Mouse (Mus musculus) splenic B cell, adult 2 months (primary cell): Measurements from ENCODE around the gene Tmem127.
"Not testable (repeated sequence)": the region's sequence is repeated elsewhere in the genome, so short reads cannot be mapped to it uniquely, and the experiment has no call there.

ENCODE experiments used
- DNase-seq: peaks from one replicate; pipeline ENCODE4 v3.0.0-alpha.2; 2011; ENCODE audit warnings: low read depth, low spot score
- H3K27me3 ChIP-seq: 2 replicates; pipeline ENCODE4 v1.6.1; 2012; ENCODE audit warnings: mild to moderate bottlenecking, low read length, moderate library complexity, mixed read lengths; ENCODE audit not compliant: control insufficient read depth, poor library complexity, insufficient read depth, severe bottlenecking
- H3K36me3 ChIP-seq: 2 replicates; pipeline ENCODE4 v1.6.1; 2012; ENCODE audit warnings: mild to moderate bottlenecking, low read length, moderate library complexity, mixed read lengths; ENCODE audit not compliant: control insufficient read depth, poor library complexity, insufficient read depth, severe bottlenecking

The Tmem127 gene

GRCm38 (mm10) chr2:127251880-127252527, 4.3 kb downstream of the Tmem127 start:
- no peak for DNase-seq
- Histone ChIP-seq H3K36me3 (peaks cover 9% of the 10 kb centered on the region), H3K27me3 (no peaks in the 10 kb centered on the region)

- H3K27me3 ChIP-seq, result no peaks in the 10 kb centered on the region
- DNase-seq, result no peak
- peaks cover 13% of the 10 kb centered on the region for H3K36me3 ChIP-seq
Observed at GRCm38 (mm10) chr2:127252787-127253186, 5.1 kb downstream of the Tmem127 start.

- DNase-seq, result no peak
- H3K36me3 ChIP-seq, result peaks cover 15% of the 10 kb centered on the region
- H3K27me3 ChIP-seq, result no peaks in the 10 kb centered on the region
Observed at GRCm38 (mm10) chr2:127254604-127255134, 7.0 kb downstream of the Tmem127 start.

GRCm38 (mm10) chr2:127255294-127255693, 7.6 kb downstream of the Tmem127 start:
- Histone ChIP-seq H3K27me3 (no peaks in the 10 kb centered on the region), H3K36me3 (peaks cover 15% of the 10 kb centered on the region)
- no peak for DNase-seq

- H3K27me3 ChIP-seq, result no peaks in the 10 kb centered on the region
- DNase-seq, result no peak
- peaks cover 8% of the 10 kb centered on the region for H3K36me3 ChIP-seq
Observed at GRCm38 (mm10) chr2:127259340-127259739, 11.6 kb downstream of the Tmem127 start.

GRCm38 (mm10) chr2:127262480-127262879, 14.8 kb downstream of the Tmem127 start:
- H3K36me3 ChIP-seq, result peaks cover 3% of the 10 kb centered on the region
- no peak for DNase-seq
- H3K27me3 ChIP-seq, result no peaks in the 10 kb centered on the region

- H3K36me3 ChIP-seq, result no peaks in the 10 kb centered on the region
- DNase-seq, result no peak
- H3K27me3 ChIP-seq, result no peaks in the 10 kb centered on the region
Observed at GRCm38 (mm10) chr2:127267854-127268253, 20.1 kb downstream of the Tmem127 start.

DNA sequence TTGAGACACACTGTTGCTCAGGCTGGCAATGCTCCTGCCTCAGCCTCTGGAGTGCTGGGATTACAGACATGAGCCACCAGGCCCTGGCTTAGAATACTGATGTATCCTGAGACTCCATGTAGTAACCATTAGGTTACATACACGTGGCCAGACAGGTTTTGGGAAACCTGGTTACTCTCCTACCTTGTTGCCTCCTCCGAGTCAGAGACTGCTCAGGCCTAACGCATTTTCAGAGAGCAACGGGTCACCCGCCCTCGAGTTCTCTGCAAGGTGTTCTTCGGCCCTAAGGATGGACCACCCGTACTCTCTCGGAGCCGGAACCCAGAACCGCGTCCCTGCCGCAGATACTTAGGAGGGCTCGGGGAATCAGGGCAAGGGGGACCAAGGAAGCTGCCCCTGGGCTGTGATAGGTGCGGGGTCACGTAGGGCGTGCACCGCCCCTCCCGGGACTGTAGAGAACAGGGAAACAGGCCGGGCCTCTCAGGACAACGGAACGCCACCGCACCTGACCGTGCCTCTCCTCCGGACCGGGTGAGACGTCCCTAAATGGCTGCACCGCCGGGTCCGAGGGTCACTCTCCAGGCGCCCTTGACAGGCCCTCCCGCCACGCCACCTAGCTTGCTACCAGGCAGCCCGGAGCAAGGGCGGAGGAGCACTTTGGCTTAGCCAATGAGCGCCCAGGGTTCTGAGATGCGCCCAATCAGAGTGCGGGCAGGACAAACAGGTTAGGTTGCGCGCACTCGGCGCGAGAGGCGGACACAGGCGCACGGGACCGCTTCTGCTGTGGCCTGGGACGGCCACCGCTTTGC, 22.0 kb downstream of the Tmem127 start, which contains the start of gene Stard7:
Gene Stard7, plus strand, starts transcription at position 728 of the 809 bp plus-strand sequence.
- no peaks in the 10 kb centered on the region for H3K27me3 ChIP-seq
- peak; percentile 98 for DNase-seq
- no peaks in the 10 kb centered on the region for H3K36me3 ChIP-seq

- peak; percentile 90 for DNase-seq
- H3K27me3 ChIP-seq, result no peaks in the 10 kb centered on the region
Observed at GRCm38 (mm10) chr2:127270300-127271041, 22.8 kb downstream of the Tmem127 start.

GRCm38 (mm10) chr2:127271042-127271515, 23.4 kb downstream of the Tmem127 start:
- H3K36me3 ChIP-seq, result no peaks in the 10 kb centered on the region
- no peaks in the 10 kb centered on the region for H3K27me3 ChIP-seq
- DNase-seq, result peak; percentile 24

More at GRCm38 (mm10) chr2:127270300-127271041, 22.8 kb downstream of the Tmem127 start:
- no peaks in the 10 kb centered on the region for H3K36me3 ChIP-seq

DNA sequence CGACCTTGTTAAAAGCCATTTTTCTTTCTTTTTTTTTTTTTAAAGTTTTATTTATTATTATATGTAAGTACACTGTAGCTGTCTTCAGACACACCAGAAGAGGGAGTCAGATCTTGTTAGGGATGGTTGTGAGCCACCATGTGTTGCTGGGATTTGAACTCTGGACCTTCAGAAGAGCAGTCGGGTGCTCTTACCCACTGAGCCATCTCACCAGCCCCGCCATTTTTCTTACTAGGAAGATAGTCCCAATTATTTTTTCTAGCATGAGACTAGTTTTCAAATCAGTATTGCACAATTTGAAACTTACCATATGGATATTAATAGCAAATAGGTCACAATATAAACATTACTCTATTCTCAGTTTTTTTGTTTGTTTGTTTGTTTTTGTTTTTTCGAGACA, 24.3 kb downstream of the Tmem127 start:
- not testable (repeated sequence) for DNase-seq, H3K27me3 ChIP-seq, H3K36me3 ChIP-seq

GRCm38 (mm10) chr2:127272806-127273205, 25.1 kb downstream of the Tmem127 start:
- Histone ChIP-seq H3K27me3 (no peaks in the 10 kb centered on the region), H3K36me3 (no peaks in the 10 kb centered on the region)
- DNase-seq, result peak; percentile 29

DNA sequence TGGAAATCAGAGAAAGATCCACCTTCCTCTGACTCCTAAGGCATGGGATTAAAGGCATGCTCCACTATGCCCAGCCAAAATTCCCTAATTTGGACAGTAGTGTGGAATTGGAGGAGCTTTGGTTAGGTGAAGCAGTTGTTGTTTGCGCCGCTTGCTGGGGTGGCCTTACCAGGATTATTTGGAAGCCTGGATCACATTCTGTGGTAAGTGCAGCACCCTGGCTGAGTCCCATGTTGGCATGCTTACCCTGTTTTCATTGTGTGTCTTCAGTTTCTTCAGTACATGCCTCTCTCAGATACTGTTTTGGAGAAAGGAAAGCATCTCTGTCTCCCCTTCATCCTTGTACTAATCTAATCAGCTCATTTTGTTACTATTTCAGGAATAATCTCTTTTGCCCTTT, 26.9 kb downstream of the Tmem127 start:
- DNase-seq, result no peak
- no peaks in the 10 kb centered on the region for H3K36me3 ChIP-seq
- no peaks in the 10 kb centered on the region for H3K27me3 ChIP-seq

DNA sequence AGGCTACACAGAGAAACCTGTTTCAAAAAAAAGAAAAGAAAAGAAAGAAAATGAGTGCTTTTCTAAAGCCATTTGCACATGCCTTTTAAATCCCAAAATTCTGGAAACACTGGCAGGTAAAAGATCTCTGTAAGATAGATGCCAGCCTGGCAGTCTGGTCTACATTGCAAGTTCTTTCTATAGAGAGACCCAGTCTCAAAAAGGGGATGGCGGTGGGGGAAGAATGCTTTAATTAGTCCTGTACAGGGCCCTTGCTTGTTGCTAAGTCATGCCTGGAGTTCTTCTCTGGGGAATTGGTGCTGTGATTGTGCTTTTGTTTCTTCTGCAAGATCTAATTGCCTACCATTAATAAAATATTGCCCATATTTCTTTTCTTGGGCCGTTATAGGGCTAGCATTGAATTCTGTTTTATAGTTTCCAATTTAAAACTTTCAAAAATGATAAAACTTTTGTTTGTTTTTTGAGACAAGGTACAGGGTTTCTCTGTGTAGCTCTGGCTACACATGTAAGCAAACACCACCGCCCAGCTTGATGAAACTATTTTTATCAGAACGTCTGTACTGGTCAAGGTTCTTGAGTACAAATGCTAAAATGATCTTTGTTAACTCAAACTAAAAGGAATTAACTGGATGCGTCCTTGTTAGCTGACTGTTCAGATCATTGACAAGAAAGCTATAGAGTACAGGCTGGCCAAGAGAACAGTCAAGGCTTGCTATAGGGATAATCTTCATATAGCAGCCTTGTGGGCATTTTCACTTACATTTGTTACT, 28.0 kb downstream of the Tmem127 start:
- Histone ChIP-seq H3K36me3 (no peaks in the 10 kb centered on the region), H3K27me3 (no peaks in the 10 kb centered on the region)
- DNase-seq, result no peak
